Mouse (Mus musculus): ENCODE data around the gene Ngef.
"Not testable (repeated sequence)": the region's sequence is repeated elsewhere in the genome, so short reads cannot be mapped to it uniquely, and the experiment has no call there.

Ngef gene

GRCm38 (mm10) chr1:87475076-87475895, 98.4 kb downstream of the Ngef start:
- no peak for DNase-seq (ENCODE audit: low spot score)

- DNase-seq (ENCODE audit: low spot score): no peak
Measured at GRCm38 (mm10) chr1:87472576-87472975, 101.1 kb downstream of the Ngef start.

- no peak for DNase-seq (ENCODE audit: low spot score)
Measured at GRCm38 (mm10) chr1:87471914-87472313, 101.8 kb downstream of the Ngef start.

DNA sequence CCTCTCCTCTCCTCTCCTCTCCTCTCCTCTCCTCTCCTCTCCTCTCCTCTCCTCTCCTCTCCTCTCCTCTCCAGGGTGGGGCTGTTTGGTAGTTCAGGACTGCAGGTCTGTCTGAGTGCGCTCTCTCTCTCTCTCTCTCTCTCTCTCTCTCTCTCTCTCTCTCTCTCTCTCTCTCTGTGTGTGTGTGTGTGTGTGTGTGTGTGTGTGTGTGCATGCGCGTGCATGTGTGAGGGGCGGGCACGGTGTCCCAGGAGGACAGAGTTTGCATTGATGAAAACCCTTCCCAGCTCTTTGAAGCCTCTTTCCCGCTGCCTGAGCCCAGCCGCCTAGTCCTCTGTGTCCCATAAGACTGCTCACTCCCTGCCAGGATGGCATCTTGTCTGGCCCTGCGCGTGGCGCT, 103.7 kb downstream of the Ngef start, which contains the start of gene Snorc:
Gene Snorc (plus strand): TSS at position 301 of the 400 bp plus-strand sequence.
- not testable (repeated sequence) for DNase-seq (ENCODE audit: low spot score)

DNA sequence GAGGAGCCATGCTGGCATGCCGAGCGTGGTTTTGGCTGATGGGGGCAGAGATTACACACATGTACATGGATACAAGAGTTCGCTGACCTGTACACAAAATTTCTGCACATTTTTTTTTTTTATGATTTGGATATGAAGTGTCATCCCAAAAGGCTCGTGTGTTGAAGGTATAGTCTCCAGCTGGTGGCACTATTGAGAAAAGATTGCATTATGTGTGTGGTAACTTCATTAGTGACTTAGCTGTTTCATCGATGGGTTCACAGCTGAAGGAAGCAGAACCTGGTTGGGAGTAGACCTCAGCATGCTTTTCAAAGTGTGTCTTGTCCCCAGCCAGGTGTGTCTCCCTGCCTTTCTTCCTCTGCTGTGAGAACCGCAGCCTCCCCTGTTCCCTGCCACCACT, 105.3 kb downstream of the Ngef start:
- DNase-seq (ENCODE audit: low spot score): no peak

DNA sequence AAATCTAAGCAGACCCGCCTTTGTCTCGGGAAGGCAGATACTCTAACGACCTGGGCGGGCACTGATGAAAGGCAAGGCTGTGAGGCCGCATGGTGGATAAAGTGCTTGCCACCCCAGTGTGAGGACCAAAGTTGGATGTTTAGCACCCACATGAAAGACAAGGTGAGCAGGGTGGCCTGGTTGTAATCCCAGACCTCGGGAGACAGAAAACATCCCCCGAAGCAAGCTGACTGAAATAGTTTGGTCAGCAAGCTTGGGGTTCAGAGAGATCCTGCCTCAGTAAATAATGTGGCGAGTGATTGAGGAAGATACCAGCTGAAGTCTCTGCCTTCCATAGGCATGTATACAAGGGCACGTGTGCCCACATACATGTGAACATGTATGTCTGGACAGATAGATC, 106.2 kb downstream of the Ngef start:
- no peak for DNase-seq (ENCODE audit: low spot score)

GRCm38 (mm10) chr1:87459856-87460255, 113.8 kb downstream of the Ngef start:
- DNase-seq (ENCODE audit: low spot score): not testable (repeated sequence)

DNA sequence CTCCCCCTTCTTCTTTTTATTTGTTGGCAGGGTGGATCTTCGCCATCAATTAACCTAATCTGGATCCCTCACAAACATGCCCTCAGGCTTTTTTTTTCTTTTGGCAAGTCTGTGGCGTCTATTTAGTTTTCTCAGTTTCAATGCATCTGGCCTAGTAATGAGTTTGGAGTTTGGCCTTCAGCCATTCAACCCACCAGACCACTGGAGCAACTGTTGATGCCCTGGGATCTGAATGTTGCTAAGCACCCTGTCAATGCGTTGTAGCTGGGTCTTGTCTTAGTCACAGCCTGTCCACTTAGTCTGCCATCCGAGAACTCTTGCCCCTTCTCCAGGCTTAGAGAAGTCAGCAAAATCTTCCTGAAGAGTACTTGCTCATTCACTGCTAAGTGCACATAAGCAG, 115.6 kb downstream of the Ngef start:
- no peak for DNase-seq (ENCODE audit: low spot score)

DNA sequence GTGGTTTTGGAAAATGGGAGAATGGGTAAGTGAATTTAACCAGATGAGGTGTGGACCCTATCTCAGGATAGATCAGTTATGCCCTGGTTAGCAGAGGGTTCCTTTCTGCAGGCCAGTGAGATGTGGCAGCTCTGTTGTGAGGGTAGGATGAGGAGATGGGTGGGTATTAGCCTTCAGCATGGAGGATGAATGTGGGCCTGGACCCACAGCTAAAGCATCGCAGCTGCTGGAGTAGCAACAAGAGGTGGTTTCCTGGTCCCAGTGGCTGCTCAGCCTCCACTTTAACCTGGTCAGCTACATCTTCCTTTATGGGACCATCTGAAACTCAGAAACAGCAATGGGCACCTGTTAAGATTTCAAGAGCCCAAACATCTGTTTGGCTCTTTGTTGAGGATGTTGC, 117.2 kb downstream of the Ngef start:
- DNase-seq (ENCODE audit: low spot score): no peak

DNA sequence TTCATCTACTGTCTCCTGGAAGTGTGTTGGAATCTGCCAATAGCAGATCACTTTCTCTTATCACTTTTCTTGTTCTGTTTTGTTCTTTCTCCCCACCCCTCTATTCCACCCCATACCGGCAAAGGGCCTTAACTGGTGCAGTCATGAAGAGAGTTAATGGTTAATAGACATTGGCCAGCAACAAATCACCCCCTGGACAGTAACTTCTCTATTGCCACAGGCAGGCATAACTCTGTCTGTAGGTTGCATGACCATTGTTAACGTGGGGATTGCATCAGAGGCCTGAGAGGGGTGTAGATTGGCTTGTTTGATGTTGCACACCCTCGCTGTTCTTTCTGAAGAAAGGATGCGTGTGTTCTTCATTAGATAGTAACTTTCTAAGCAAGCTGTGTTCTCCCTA, 124.2 kb downstream of the Ngef start:
- no peak for DNase-seq (ENCODE audit: low spot score)

GRCm38 (mm10) chr1:87447183-87448104, 126.2 kb downstream of the Ngef start:
- peak; percentile 29 for DNase-seq (ENCODE audit: low spot score)

GRCm38 (mm10) chr1:87436583-87436982, 137.1 kb downstream of the Ngef start:
- no peak for DNase-seq (ENCODE audit: low spot score)

DNA sequence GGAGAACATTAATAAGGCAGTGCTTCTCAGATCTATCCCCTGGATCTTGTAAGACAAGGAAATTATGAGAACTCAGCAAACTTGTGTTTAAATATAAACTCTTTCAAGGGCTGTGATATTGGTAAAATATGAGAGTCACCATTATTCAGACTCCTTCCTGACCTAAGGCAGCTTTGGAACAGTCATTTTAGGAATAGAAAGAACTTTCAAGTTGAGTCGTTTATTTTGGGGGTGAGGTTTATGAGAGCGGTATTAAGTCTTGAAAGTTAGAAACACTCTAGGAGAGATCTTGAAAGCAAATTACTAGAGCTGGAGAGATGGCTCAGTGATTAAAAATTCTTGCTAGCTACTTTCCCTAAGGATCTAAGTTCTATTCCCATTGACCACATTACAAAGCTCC, 138.5 kb downstream of the Ngef start:
- no peak for DNase-seq (ENCODE audit: low spot score)
